ENCODE assay signal across 25 mouse cellular contexts in genomic region chr9:54840145-54840544, GRCm38 (mm10).
"Had no signal": no experiment of that assay in that cellular context is flagged by ENCODE, and none has a peak within 500 bp of the region (broad histone marks: within the 10 kb centered on the region; RNA-seq: fewer than 3 reads in every experiment).

No protein-coding gene starts in this region.

- H3K27me3 ChIP-seq: heart, embryonic 15.5 days; hindbrain, embryonic 13.5 days; hindbrain, embryonic 15.5 days; kidney, embryonic 15.5 days; limb, embryonic 13.5 days; liver, embryonic 12.5 days had no signal

- H3K36me3 ChIP-seq: heart, embryonic 13.5 days; heart, embryonic 15.5 days; hindbrain, embryonic 13.5 days; hindbrain, embryonic 15.5 days; kidney, embryonic 15.5 days; limb, embryonic 13.5 days; limb, embryonic 15.5 days; liver, embryonic 12.5 days had no signal

- H3K9me3 ChIP-seq: heart, embryonic 13.5 days; heart, embryonic 15.5 days; hindbrain, embryonic 13.5 days; hindbrain, embryonic 15.5 days; kidney, embryonic 15.5 days; limb, embryonic 13.5 days; limb, embryonic 15.5 days; liver, embryonic 12.5 days had no signal

- H3K9ac ChIP-seq: heart, embryonic 13.5 days; heart, embryonic 15.5 days; hindbrain, embryonic 13.5 days; hindbrain, embryonic 15.5 days; kidney, embryonic 15.5 days; limb, embryonic 13.5 days; limb, embryonic 15.5 days; liver, embryonic 12.5 days; liver, embryonic 14.5 days had no signal

- DNase-seq: gastrocnemius, postnatal 14 days; gastrocnemius, postnatal 36 days; heart, adult 18-20 months; heart, postnatal 14 days; heart, postnatal 36 days; kidney, adult 11 months; kidney, adult 2 months; kidney, adult 9 months; kidney, postnatal 14 days; kidney, postnatal 36 days; layer of hippocampus, adult 9-11 months; layer of hippocampus, postnatal 36 days; left cerebral cortex, postnatal 4 days had no signal

- H3K27ac ChIP-seq: heart, embryonic 13.5 days; heart, embryonic 15.5 days; hindbrain, embryonic 13.5 days; hindbrain, embryonic 15.5 days; hindbrain, postnatal 0 days; kidney, embryonic 15.5 days; kidney, postnatal 0 days; limb, embryonic 13.5 days; limb, embryonic 15.5 days; liver, embryonic 12.5 days; liver, embryonic 14.5 days had no signal

- H3K4me1 ChIP-seq: heart, embryonic 13.5 days; heart, embryonic 15.5 days; hindbrain, embryonic 13.5 days; hindbrain, embryonic 15.5 days; limb, embryonic 15.5 days had no signal

- H3K4me3 ChIP-seq: heart, embryonic 13.5 days; heart, embryonic 15.5 days; hindbrain, embryonic 13.5 days; hindbrain, embryonic 15.5 days; kidney, embryonic 15.5 days; limb, embryonic 13.5 days; limb, embryonic 15.5 days; liver, embryonic 12.5 days had no signal

- ATAC-seq: hindbrain, postnatal 0 days; intestine, embryonic 16.5 days; liver, embryonic 12.5 days had no signal
